Mouse (Mus musculus): Measurements from ENCODE around the gene Agfg2. TPM values are rescaled to one million over a fixed set of nuclear protein-coding genes. Genes with fewer than 3 reads are reported as not detected.
A peak's percentile ranks its signal among the peaks of the same experiment; 100 is the strongest.
"Not testable (repeated sequence)": the region's sequence is repeated elsewhere in the genome, so short reads cannot be mapped to it uniquely, and the experiment has no call there.

Agfg2 gene
- total RNA-seq (2021): 1 to 10 TPM; 5.9 to 7.5 TPM
- long read RNA-seq, experiment 1, partial matches to known transcripts: 0 of 8 reads
- long read RNA-seq, experiment 1, other reads (novel, unspliced or antisense): 3 of 8 reads
- long read RNA-seq, experiment 2, partial matches to known transcripts: 0 of 1 reads
- long read RNA-seq, experiment 2, other reads (novel, unspliced or antisense): 0 of 1 reads

DNA sequence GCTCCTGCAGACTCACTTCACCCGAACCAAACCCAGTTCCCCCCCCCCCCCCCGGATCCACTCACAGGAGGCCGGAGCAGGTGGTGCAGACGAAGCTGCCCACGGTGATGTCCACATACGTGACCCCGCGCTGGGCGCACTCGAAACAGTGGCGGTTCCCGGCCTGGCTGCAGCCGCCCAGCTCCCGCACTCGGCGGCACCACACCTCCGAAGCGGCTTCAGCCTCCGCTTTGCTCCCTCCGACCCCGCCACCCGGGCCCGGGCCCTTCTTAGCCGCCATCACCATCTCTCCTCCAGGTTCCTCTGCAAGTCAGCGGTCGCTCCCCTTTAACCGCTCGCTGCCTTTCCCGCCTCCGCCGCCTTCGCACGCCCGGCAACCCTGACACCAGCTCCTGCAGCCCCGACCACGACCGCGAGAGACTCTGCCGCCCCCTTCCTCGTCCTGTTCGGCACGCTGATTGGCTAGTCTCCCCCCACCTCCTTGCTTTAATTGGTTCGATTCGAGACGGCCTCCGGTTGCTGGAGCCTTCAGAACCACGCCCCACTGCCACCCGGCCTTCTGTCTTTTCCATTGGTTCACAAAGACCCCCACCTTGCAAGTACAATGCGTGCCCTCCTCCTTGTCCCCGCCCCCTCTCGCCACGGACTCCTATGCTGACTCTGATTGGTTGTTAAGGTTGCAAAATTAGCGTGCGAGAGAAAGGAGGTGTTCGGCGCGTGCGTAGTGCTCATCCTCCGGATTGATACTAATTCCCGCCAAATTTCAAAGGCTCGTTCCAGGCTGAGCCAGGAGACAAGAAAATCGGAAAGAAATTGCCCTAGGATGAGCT, at the start of gene Agfg2:
Gene Agfg2 (minus strand): TSS at position 433 of the 830 bp plus-strand sequence.
- peak; percentile 96 for DNase-seq (ENCODE audit: low spot score)

DNA sequence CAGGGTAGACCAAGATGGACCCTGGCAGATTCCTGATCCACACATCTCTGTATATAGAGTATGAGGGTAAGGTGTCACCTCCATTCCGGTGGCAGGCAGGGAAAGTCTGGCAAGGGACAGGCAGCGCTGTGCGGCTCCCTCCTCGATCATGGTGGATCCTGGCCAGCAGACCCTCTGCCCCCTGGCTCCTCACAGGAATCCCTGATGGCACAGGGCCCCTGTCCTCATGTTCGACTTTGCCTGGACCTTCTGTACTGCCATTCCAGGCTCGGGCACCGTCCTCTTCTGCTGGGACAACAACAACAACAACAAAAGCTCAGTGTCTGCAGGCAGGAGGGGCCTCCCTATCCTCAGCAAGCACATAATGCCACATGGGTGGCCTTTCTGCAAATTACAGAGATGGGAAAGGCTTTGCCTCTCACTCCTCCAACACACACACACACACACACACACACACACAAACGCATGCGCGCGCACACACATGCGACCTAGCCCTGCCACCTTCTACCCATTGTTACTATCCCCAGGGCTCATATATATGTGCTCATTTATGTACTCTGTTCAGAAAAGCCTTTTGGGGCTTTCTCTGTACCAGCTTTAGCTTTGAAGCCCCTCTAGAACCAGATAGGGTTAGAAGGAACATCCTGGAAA, 49.2 kb upstream of the Agfg2 start:
- DNase-seq (ENCODE audit: low spot score): no peak

DNA sequence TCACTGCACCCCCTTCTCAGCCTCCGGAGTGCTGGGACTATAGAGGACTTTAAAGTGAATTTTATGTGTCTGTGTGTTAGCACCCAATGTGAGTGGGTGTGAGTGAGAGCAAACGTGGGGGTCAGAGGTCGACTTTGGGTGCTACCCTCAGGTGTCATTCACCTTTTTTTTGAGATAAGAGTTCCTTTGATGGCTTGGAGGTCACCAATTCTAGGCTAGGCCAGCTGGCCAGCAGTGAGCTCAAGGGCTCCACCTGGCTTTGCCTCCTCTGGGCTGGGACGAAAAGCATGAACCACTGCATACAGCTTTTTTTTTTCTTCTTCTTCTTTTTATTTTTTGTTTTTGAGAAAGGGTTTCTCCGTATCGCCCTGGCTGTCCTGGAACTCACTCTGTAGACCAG, 42.2 kb upstream of the Agfg2 start:
- no peak for DNase-seq (ENCODE audit: low spot score)

DNA sequence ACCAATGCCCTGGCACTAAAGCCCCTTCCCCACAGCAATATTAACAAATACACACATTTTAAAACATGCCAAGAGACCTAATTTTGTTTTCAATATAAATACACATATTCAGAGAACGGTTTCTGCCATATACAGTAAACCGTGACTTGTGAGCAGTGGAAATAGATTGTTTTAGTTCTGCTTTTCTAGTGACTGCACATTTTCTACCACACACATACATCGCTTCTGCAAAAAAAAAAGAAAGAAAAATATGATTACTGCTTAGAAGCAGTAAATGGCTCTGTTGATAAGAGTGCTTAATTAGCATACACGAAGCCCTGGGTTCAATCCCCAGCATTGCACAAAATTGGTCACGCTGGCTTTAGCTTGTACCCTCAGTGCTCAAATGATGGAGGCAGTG, 39.3 kb upstream of the Agfg2 start:
- DNase-seq (ENCODE audit: low spot score): no peak

DNA sequence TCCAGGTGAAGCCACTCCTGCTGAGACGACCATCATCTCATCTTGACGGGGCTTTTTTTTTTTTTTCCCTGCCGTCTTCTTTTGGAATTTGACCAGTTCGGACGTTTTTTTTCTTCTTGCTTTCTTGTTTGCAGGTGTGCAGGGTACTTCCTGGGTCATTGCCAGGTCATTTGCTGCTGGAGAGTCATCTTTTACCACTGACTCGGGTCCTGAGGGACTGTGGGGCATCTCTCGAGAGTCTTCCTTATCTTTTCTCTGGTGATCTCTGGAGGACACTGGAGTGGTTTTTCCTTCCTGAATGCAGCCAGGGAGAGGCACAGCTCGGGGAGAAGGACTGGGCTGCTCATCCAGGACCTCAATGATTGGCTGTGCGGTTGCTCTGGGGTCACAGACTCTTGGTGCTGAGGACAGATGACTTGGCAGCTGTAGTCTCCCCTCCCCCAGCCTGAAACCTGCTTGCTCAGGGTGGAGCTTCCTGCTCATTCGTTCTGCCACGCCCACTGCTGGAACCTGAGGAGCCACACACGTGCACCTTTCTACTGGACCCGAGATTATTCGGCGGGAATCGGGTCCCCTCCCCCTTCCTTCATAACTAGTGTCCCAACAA, 36.1 kb upstream of the Agfg2 start:
- not testable (repeated sequence) for DNase-seq (ENCODE audit: low spot score)

DNA sequence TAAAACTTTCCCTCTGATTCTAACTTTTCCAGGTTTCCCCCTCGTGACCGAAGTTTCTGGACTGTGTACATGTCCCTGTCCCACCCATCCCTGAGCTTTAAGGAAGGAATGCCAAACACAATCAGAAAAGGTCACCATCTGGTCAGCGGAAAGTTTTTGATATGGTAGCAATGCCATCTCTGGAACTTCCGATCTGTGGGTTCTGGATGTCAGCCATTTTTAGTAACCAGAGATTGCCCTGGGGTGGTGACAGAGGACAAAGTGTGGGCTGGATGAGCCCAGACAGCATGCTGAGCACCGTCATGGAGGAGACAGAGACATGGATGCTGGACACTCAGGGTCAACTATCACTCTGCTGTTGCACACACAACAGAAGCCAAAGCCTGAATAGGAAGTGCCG, 34.6 kb upstream of the Agfg2 start:
- no peak for DNase-seq (ENCODE audit: low spot score)

DNA sequence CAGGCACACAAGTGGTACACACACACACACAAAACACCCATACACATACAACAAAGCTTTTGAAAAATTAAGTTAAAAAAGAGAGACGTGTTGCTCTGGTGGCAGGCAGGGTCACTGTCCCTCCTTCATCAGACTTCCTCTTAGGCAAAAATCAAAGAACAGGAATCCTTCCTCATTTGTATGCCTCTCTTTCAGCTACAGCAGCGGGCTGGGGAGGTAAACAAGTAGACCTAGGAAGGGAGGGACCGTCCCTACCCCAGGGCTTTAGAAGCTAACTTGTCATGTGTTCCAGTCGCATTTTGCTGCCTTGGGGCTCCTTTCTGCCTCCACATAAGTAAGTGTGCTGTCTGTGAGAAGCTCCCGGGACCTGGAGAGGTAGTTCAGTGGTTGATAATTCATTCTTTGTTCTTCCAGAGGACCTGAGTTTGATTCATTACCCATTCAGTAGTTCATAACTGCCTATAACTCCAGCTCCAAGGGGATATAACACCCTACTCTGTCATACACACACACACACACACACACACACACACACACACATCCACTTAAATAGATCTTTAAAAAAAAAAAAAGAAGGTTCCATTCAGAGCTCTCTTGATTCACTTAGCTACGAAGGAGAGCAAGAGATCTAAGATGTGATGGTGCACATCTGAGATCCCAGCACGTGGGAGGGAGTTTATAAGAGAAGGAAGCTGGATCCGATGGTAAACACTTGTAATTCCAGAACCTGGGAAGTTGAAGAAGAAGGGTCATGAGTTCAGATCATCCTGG, 33.7 kb upstream of the Agfg2 start:
- no peak for DNase-seq (ENCODE audit: low spot score)

DNA sequence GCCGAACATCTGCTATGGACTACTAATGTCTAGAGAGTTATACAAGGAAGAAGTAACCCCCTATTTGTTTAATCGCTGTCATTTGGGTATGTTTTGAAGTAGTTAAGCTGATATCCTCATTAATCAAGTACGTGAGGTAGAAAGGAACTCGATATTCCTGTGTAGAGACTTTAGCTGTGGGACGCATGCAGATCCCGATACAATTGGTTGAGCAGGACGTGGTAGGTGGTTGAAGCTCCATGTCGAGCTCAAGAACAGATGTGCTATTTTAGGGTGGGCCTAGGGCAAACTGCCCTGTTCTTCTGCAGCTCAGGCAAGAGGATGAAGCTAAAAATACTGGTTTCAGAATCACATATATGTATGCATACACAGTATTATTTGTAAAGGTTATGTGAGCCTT, 31.2 kb upstream of the Agfg2 start:
- DNase-seq (ENCODE audit: low spot score): no peak

DNA sequence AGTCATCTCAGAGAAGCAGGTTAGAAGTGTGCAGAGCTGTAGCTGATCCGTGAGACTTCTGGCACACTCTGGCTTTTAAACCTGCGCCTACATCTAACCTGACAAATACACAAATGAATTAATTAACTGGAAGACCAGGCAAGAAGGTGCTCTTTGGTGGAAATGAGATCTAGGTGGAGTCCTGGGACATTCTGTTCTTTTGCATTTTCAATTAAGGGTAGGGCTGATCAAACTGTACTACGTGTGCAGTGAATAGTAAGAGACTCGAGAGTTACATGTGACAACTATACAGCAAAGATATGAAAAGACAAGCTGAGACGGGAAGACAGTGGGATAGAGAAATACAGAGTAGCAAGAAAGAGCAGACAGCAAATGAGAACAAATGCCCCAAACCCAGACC, 28.9 kb upstream of the Agfg2 start:
- no peak for DNase-seq (ENCODE audit: low spot score)

DNA sequence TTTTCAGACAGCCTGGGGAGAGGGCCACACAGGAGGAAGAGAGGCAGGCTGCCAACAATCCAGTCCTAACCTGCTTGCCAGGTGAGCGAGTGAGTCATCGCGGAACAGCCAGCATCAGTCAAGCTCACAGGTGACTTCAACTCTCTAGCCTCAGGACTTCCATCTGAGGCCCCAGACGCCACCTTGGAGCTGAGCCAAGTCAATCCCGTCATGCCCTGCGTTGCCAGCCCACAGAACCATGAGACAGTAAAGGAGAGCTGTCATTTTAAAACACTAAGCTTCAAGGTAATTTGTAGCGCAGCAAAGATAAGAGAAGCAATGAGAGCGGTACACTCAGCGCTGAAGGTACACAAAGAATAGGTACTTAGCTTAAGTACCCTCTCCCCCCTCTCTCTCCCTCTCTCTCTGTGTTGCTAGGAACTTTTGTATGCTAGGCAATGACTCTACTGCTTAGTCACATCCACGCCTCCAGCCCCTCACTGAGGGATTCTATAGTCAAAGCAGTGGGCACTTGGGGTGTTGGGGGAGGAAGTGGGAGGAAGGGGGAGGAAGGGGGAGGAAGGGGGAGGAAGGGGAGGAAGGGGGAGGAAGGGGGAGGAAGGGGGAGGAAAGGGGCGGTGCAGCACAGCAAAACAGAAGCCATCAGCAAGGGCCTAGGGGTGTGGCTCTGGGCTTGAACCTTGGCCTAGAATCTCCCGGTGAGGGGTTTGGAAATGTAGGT, 22.5 kb upstream of the Agfg2 start:
- DNase-seq (ENCODE audit: low spot score): no peak

DNA sequence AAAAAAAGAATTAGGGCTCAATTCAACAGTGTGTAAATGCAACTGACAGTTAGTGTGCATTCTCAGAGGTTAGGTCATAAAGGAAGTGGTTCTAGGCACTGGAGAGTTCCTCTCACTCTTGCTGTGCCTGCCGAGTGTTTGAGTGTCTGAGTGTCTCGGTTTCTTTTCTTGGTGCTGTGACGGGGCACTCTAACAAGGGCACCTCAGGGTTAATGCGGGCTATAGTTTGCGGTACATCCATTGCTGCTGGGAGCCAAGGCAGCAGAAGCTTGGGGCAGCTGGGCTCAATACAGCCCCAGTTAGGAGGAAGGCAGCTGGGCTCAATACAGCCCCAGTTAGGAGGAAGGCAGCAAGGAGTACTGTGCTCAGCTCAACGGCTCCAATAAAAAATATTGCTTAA, 20.7 kb upstream of the Agfg2 start:
- DNase-seq (ENCODE audit: low spot score): no peak

DNA sequence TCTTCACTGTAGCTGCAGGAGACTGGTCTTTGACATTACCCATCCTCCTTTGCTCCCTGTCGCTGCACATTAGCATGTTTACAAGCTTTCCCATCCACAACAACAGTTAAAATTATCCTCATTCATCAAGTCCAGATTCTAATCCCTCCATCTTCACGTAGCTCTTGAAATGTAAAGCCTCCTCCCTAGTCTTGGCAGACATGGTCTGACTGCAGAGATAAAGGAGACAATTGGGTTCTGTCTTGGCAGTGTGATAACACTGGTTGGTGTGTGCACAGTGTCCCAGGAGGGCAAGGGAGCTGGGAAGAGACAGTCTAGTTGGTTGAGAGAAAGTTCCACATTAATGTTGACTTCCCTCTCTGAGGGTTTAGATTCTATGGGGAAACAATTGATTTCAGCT, 15.3 kb upstream of the Agfg2 start:
- DNase-seq (ENCODE audit: low spot score): no peak

DNA sequence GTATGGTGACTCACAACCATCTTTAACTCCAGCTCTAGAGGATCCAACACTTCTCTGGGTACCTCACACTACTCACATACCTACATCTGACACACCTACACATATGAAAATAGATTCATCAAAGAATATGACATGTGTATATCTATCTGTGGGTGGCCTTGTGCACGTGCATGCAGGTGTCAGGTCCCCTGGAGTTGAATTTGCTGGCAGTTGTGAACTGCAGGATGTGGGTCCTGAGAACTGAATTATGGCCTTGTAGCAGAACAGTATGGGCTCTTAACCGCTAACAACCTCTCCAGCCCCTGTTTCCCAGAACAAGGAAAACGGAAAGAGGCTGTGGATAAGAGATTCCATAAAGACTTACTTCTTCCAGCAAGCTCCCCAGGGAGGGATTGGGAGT, 14.6 kb upstream of the Agfg2 start:
- no peak for DNase-seq (ENCODE audit: low spot score)

DNA sequence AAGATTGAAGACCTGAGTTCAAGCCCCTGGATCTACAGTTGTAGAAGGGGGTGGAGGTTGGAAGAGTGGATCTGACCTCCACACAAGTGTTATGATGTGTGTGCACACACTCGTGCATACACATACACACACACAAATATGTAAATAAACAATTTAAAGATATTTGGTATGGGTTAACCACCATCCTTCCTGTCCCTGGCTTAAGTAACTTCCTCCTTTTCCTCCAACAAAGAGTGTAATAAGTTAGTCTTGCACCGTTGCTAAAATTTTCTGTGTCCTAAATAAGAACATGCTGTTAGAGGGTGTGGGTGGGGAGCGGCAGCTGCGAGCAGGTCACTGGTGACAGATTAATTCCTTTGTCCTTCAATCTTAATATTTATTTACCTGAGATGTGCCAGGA, 11.4 kb upstream of the Agfg2 start:
- DNase-seq (ENCODE audit: low spot score): no peak

DNA sequence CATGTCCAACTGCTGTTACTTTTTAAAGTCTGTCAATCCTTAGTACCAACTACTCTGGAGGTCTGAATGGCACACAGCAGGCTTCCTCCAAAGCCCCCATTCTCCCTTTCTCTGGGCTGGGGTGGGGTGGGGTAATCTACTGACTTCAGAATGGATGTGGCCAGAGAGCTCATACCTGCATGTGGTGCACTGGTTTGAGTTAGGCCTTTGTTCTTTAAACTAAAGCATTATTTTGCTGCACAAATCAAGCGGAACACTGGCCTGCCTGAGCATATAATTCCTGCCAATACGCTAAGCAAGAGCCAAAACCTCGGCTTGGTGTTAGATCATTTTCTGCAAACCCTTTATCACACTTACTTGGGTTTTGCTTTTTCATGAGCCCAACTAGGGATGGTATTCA, 10.3 kb upstream of the Agfg2 start:
- DNase-seq (ENCODE audit: low spot score): no peak

DNA sequence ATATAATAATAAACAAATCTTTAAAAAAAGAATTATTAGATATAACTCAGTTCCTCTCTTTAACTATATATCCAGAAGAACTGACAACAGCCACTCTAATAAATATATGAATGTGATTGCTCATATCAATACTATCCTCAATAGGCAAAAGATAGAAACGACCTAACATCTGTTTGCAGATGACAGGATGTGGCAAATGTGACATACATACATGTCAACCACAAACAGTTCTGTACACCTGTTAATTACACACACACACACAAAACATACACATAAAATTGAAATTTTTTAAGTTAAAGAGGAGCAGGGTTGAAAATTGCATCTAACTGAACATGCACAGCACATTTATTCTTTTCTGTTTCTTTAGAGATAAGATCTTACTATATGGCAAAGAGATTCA, 7.4 kb upstream of the Agfg2 start:
- DNase-seq (ENCODE audit: low spot score): no peak

DNA sequence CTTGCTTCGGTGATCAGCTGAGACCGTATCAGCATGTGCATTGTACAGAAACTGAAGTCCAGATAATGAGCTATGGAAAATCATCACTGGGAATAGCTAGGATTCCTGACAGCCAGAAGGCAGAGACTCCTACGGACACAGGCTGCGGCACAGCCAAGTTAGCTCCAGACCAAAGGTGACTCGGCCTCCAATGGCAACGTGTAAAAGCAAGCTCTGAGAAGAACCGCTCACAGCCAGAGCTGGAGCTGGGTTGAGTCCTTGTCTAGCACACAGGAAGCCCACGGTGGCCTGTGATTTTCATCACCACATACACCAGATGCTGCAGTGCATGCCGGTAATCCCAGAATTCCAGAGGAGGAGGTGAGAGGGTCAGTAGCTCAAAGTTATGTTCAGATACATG, 6.0 kb upstream of the Agfg2 start:
- DNase-seq (ENCODE audit: low spot score): no peak

DNA sequence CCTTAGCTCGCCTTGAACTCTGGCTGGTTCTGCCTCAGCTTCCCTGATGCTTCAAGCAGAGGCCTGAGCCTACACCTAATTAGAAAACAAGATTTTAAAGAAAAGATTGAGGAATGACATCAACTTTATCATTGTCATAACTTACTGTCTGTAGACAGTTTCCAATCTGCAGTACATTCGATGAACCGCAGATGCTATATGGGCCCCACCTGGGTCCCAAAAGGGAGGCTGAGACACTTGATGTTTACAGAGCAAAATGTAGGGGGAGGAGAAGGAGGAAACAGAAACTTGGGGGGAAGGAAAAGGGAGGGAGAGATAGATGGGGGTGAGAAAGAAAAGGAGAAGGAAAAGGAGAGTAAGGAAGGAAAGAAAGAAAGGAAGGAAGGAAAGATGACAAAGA, 5.4 kb upstream of the Agfg2 start:
- no peak for DNase-seq (ENCODE audit: low spot score)

DNA sequence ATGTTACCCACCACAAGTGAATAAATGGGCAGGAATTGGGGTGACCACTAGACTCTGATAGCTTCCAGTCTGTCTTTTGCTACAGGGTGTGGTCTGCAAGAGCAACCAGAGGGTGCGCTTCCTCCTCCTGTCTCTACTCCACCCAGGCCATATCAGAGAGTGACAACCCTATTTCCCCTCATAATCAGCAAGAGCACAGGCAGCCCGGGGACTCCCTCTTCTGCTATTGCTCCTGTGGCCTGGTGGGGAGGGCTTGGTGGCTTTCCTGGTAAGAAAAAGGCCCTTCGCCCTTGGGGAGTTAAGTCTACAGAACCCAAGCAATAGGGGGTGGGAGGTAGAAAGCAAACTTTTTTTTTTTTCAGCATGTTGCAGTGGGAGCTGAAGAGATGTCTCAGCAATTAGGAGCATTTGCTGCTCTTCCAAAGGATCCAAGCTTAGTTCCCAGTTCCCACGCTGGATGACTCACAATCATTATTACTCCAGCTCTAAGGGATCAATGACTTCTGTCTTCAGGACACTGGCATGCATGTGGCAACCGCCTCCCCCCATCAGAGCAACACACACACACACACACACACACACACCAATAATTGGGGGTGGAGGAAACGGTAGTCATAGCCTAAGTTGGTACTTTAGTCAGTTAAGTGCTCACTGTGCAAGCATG, 1.7 kb upstream of the Agfg2 start:
- no peak for DNase-seq (ENCODE audit: low spot score)

DNA sequence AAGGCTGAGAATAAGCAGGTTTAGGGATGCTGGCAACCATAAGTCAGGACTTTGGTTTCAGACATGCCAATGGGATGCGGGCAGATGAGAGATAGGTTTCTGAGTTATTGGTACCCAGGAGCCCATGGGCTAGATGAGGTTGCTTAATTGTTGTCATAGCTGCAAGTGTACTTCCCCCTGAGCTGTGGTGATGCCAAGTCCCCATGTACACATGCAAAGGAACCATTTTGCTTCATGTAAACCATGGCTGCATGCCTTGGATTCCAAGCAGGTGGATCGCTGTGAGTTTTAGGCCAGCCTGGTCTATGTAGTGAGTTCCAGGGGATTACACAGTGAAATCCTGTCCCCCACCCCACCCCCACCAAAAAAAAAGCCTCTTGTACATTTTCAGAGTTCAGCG, 1.1 kb upstream of the Agfg2 start:
- no peak for DNase-seq (ENCODE audit: low spot score)
